Mouse (Mus musculus) C2C12 (cell line): ENCODE data around the gene Ckap2l. TPM values are rescaled to one million over a fixed set of nuclear protein-coding genes. Genes with fewer than 3 reads are reported as not detected.

Experiments
- H3K27me3 ChIP-seq: one replicate; pipeline ENCODE4 v1.6.1; 2011; ENCODE audit not compliant: control insufficient read depth, insufficient read depth, insufficient read length
- H3K36me3 ChIP-seq: one replicate; pipeline ENCODE4 v1.6.1; 2011; ENCODE audit not compliant: control insufficient read depth, insufficient read depth
- H3K4me3 ChIP-seq: one replicate; pipeline ENCODE4 v1.5.1; 2011; ENCODE audit warnings: mild to moderate bottlenecking, control low read depth; ENCODE audit not compliant: poor library complexity, insufficient read depth, severe bottlenecking
- H3K79me2 ChIP-seq: one replicate; pipeline ENCODE4 v1.6.1; 2011; ENCODE audit not compliant: control insufficient read depth, insufficient read depth
- H3K79me3 ChIP-seq: one replicate; pipeline ENCODE4 v1.6.1; 2011; ENCODE audit warnings: low read depth, control low read depth
- H3ac ChIP-seq: one replicate; pipeline ENCODE3; 2011; ENCODE audit warnings: low read depth; ENCODE audit not compliant: control insufficient read depth, insufficient read length
- CEBPB ChIP-seq: IDR thresholded peaks from one replicate; pipeline ENCODE4 v1.6.1; 2011; ENCODE audit warnings: low read depth, mild to moderate bottlenecking, control low read depth, moderate library complexity
- CTCF ChIP-seq: IDR thresholded peaks from one replicate; pipeline ENCODE4 v1.5.1; 2011; ENCODE audit not compliant: control insufficient read depth, insufficient read depth, insufficient read length
- FOSL1 ChIP-seq: IDR thresholded peaks from one replicate; pipeline ENCODE4 v1.8.0; 2011; ENCODE audit warnings: mild to moderate bottlenecking, low read length; ENCODE audit not compliant: poor library complexity, insufficient read depth, severe bottlenecking
- MAX ChIP-seq: IDR thresholded peaks from one replicate; pipeline ENCODE4 v1.6.1; 2011; ENCODE audit warnings: mild to moderate bottlenecking, control low read depth
- MYOD1 ChIP-seq: IDR thresholded peaks from one replicate; pipeline ENCODE4 v1.6.1; 2011; ENCODE audit warnings: low read depth; ENCODE audit not compliant: control insufficient read depth, insufficient read length
- MYOG ChIP-seq: IDR thresholded peaks from one replicate; pipeline ENCODE4 v1.6.1; 2011; ENCODE audit not compliant: control insufficient read depth, insufficient read length; ENCODE audit errors: extremely low read depth
- USF1 ChIP-seq: IDR thresholded peaks from one replicate; pipeline ENCODE4 v1.6.1; 2011; ENCODE audit warnings: low read depth, mild to moderate bottlenecking, control low read depth, moderate library complexity
- polyA plus RNA-seq: library from polyadenylated mRNA; unstranded; fragments of >200 nt; fragmentation: generic; extraction: Trizol; gene quantifications from one replicate; pipeline ENCODE4 v1.2.1, GENCODE M21; 2012; ENCODE audit warnings: missing spikeins

The Ckap2l gene
- polyA plus RNA-seq, 1 experiment: 17.9 TPM

GRCm38 (mm10) chr2:129224178-129224577, 72.8 kb downstream of the Ckap2l start:
- no peak for TF ChIP-seq MAX
- TF ChIP-seq CTCF: no peak
- TF ChIP-seq USF1: no peak
- TF ChIP-seq FOSL1: no peak
- no peak for TF ChIP-seq CEBPB
- TF ChIP-seq MYOD1: no peak
- no peak for TF ChIP-seq MYOG

GRCm38 (mm10) chr2:129221097-129221632, 75.8 kb downstream of the Ckap2l start:
- TF ChIP-seq USF1 (no peak), MYOG (no peak), MAX (no peak), CEBPB (no peak), FOSL1 (no peak), CTCF (no peak), MYOD1 (no peak)
- H3K36me3 ChIP-seq: no peaks in the 10 kb centered on the region

More at GRCm38 (mm10) chr2:129224178-129224577, 72.8 kb downstream of the Ckap2l start:
- Histone ChIP-seq H3K27me3 (no peaks in the 10 kb centered on the region), H3K4me3 (no peak overlapping the region), H3K79me2 (no peaks in the 10 kb centered on the region), H3K79me3 (no peaks in the 10 kb centered on the region), H3ac (no peak overlapping the region), H3K36me3 (no peaks in the 10 kb centered on the region)

GRCm38 (mm10) chr2:129218537-129219105, 78.4 kb downstream of the Ckap2l start:
- H3K27me3 ChIP-seq: no peaks in the 10 kb centered on the region
- no peak overlapping the region for H3ac ChIP-seq
- no peak overlapping the region for H3K4me3 ChIP-seq
- no peak for TF ChIP-seq CEBPB
- no peak for TF ChIP-seq USF1
- TF ChIP-seq MAX: no peak
- TF ChIP-seq MYOD1: no peak
- no peak for TF ChIP-seq FOSL1
- no peak for TF ChIP-seq CTCF
- TF ChIP-seq MYOG: no peak
- H3K79me3 ChIP-seq: no peaks in the 10 kb centered on the region
- no peaks in the 10 kb centered on the region for H3K79me2 ChIP-seq
- peaks cover 2% of the 10 kb centered on the region for H3K36me3 ChIP-seq

More at GRCm38 (mm10) chr2:129221097-129221632, 75.8 kb downstream of the Ckap2l start:
- Histone ChIP-seq H3ac (no peak overlapping the region), H3K4me3 (no peak overlapping the region), H3K79me2 (no peaks in the 10 kb centered on the region), H3K79me3 (no peaks in the 10 kb centered on the region), H3K27me3 (no peaks in the 10 kb centered on the region)

Other genes starting within 250 kb of the Ckap2l start
- not detected for gene Vinac1, start 249.0 kb downstream of the Ckap2l start, polyA plus RNA-seq
- 10.7 TPM for gene Ttl, start 231.3 kb downstream of the Ckap2l start, polyA plus RNA-seq
- gene Polr1b, start 196.2 kb downstream of the Ckap2l start, polyA plus RNA-seq: 19.1 TPM
- 27.1 TPM for gene Chchd5, start 167.5 kb downstream of the Ckap2l start, polyA plus RNA-seq
- 57.4 TPM for gene Slc20a1, start 98.4 kb downstream of the Ckap2l start, polyA plus RNA-seq
- gene Il1a, start 12.8 kb upstream of the Ckap2l start, polyA plus RNA-seq: not detected
- gene Il1b, start 73.9 kb upstream of the Ckap2l start, polyA plus RNA-seq: not detected
- gene F830045P16Rik, start 239.4 kb upstream of the Ckap2l start, polyA plus RNA-seq: not detected